Mouse (Mus musculus): ENCODE results near the gene 4930524N10Rik. TPM values are rescaled to one million over a fixed set of nuclear protein-coding genes. Genes with fewer than 3 reads are reported as not detected.

Gene 4930524N10Rik
- polyA plus RNA-seq (2017; shearing (Covaris generic)), result not detected

GRCm38 (mm10) chrX:154343292-154343691 lies at the start of gene 4930524N10Rik:
4930524N10Rik (minus strand) TSS chrX:154343392.

Other genes starting within 250 kb of the 4930524N10Rik start
- not detected for gene Gm15140, start 222.7 kb downstream of the 4930524N10Rik start, polyA plus RNA-seq (2017; shearing (Covaris generic))
- gene Samt4, start 138.6 kb upstream of the 4930524N10Rik start, polyA plus RNA-seq (2017; shearing (Covaris generic)), result not detected
- gene Samt2, start 236.0 kb upstream of the 4930524N10Rik start, polyA plus RNA-seq (2017; shearing (Covaris generic)), result not detected